Mouse (Mus musculus) megakaryocyte, embryonic 14.5 days (primary cell): ENCODE measurements around the gene Hoxa13. TPM values are rescaled to one million over a fixed set of nuclear protein-coding genes. Genes with fewer than 3 reads are reported as not detected.

Experiments
- H3K27me3 ChIP-seq: replicated peaks from 2 replicates; pipeline ENCODE3; 2012; ENCODE audit warnings: inconsistent platforms
- H3K36me3 ChIP-seq: replicated peaks from 2 replicates; pipeline ENCODE3; 2012; ENCODE audit warnings: low read length, inconsistent platforms, mixed read lengths
- H3K4me1 ChIP-seq: 2 replicates; pipeline ENCODE4 v1.6.1; 2012; ENCODE audit warnings: inconsistent platforms
- H3K4me3 ChIP-seq: replicated peaks from 2 replicates; pipeline ENCODE3; 2012; ENCODE audit warnings: moderate library complexity, mild to moderate bottlenecking, inconsistent platforms
- H3K9me3 ChIP-seq: 2 replicates; pipeline ENCODE4 v1.6.1; 2012; ENCODE audit warnings: inconsistent platforms
- FLI1 ChIP-seq: IDR thresholded peaks from 2 replicates; pipeline ENCODE4 v1.6.1; 2012; ENCODE audit warnings: low read length, inconsistent platforms, mixed read lengths
- GATA1 ChIP-seq: IDR thresholded peaks from 3 replicates; pipeline ENCODE4 v1.6.1; 2012; ENCODE audit warnings: mixed read lengths, low read length, inconsistent platforms, borderline replicate concordance
- polyA plus RNA-seq: library from polyadenylated mRNA; stranded (reverse); fragments of >175 nt; gene quantifications from 2 replicates; pipeline ENCODE4 v1.2.3, GENCODE M21; 2012; ENCODE audit warnings: low replicate concordance; ENCODE audit not compliant: insufficient read depth

Hoxa13 gene
- polyA plus RNA-seq, 1 experiment, result not detected

- TF ChIP-seq GATA1, result no peak
- no peak for TF ChIP-seq FLI1
- H3K4me3 ChIP-seq, result peak overlapping the region; percentile 91
- no peaks in the 10 kb centered on the region for H3K36me3 ChIP-seq
- peaks cover 76% of the 10 kb centered on the region for H3K4me1 ChIP-seq
- peaks cover 93% of the 10 kb centered on the region for H3K27me3 ChIP-seq
- H3K9me3 ChIP-seq, result no peaks in the 10 kb centered on the region
Measured at GRCm38 (mm10) chr6:52224895-52225611, 35.6 kb downstream of the Hoxa13 start.

GRCm38 (mm10) chr6:52223939-52224760 lies 36.5 kb downstream of the Hoxa13 start:
- H3K4me3 ChIP-seq, result peak overlapping the region; percentile 91
- H3K4me1 ChIP-seq, result peaks cover 72% of the 10 kb centered on the region
- no peaks in the 10 kb centered on the region for H3K36me3 ChIP-seq
- TF ChIP-seq FLI1 (no peak), GATA1 (no peak)
- H3K9me3 ChIP-seq, result no peaks in the 10 kb centered on the region
- peaks cover 94% of the 10 kb centered on the region for H3K27me3 ChIP-seq

GRCm38 (mm10) chr6:52222729-52223128 lies 38.0 kb downstream of the Hoxa13 start:
- Histone ChIP-seq H3K9me3 (no peaks in the 10 kb centered on the region), H3K4me1 (peaks cover 73% of the 10 kb centered on the region), H3K4me3 (peak overlapping the region; percentile 38), H3K27me3 (peaks cover 95% of the 10 kb centered on the region), H3K36me3 (no peaks in the 10 kb centered on the region)
- no peak for TF ChIP-seq GATA1
- no peak for TF ChIP-seq FLI1

GRCm38 (mm10) chr6:52221993-52222685 lies 38.5 kb downstream of the Hoxa13 start:
- H3K27me3 ChIP-seq, result peaks cover 95% of the 10 kb centered on the region
- no peaks in the 10 kb centered on the region for H3K36me3 ChIP-seq
- peak overlapping the region; percentile 94 for H3K4me3 ChIP-seq
- H3K9me3 ChIP-seq, result no peaks in the 10 kb centered on the region
- TF ChIP-seq GATA1, result no peak
- no peak for TF ChIP-seq FLI1
- peaks cover 78% of the 10 kb centered on the region for H3K4me1 ChIP-seq

- H3K27me3 ChIP-seq, result peaks cover 95% of the 10 kb centered on the region
- H3K4me3 ChIP-seq, result peak within 1 kb of the TSS; percentile 94
- no peak for TF ChIP-seq FLI1
- TF ChIP-seq GATA1, result no peak
Measured at GRCm38 (mm10) chr6:52221337-52221992, 39.2 kb downstream of the Hoxa13 start, which contains the start of gene Hoxa7. Hoxa7 (minus strand) TSS chr6:52221854.

GRCm38 (mm10) chr6:52220865-52221310 lies 39.8 kb downstream of the Hoxa13 start:
- TF ChIP-seq GATA1, result no peak
- no peak for TF ChIP-seq FLI1
- H3K4me1 ChIP-seq, result peaks cover 84% of the 10 kb centered on the region
- H3K27me3 ChIP-seq, result peaks cover 95% of the 10 kb centered on the region
- no peaks in the 10 kb centered on the region for H3K9me3 ChIP-seq
- no peaks in the 10 kb centered on the region for H3K36me3 ChIP-seq
- H3K4me3 ChIP-seq, result peak overlapping the region; percentile 94

More at GRCm38 (mm10) chr6:52221337-52221992, 39.2 kb downstream of the Hoxa13 start, which contains the start of gene Hoxa7:
- Histone ChIP-seq H3K36me3 (no peaks in the 10 kb centered on the region), H3K4me1 (peaks cover 84% of the 10 kb centered on the region), H3K9me3 (no peaks in the 10 kb centered on the region)

GRCm38 (mm10) chr6:52220003-52220864 lies 40.4 kb downstream of the Hoxa13 start:
- Histone ChIP-seq H3K9me3 (no peaks in the 10 kb centered on the region), H3K4me1 (peaks cover 82% of the 10 kb centered on the region), H3K27me3 (peaks cover 94% of the 10 kb centered on the region), H3K36me3 (no peaks in the 10 kb centered on the region), H3K4me3 (peak overlapping the region; percentile 94)
- no peak for TF ChIP-seq GATA1
- no peak for TF ChIP-seq FLI1

GRCm38 (mm10) chr6:52219234-52219942 lies 41.3 kb downstream of the Hoxa13 start:
- H3K4me3 ChIP-seq, result peak overlapping the region; percentile 94
- no peaks in the 10 kb centered on the region for H3K9me3 ChIP-seq
- TF ChIP-seq GATA1 (no peak), FLI1 (no peak)
- H3K4me1 ChIP-seq, result peaks cover 73% of the 10 kb centered on the region
- H3K27me3 ChIP-seq, result peaks cover 94% of the 10 kb centered on the region
- H3K36me3 ChIP-seq, result no peaks in the 10 kb centered on the region
